Mouse (Mus musculus) testis, adult 10 weeks (tissue): ENCODE measurements around the gene Atp5e. TPM values are rescaled to one million over a fixed set of nuclear protein-coding genes. Genes with fewer than 3 reads are reported as not detected.

Source experiments
- polyA plus RNA-seq: library from polyadenylated mRNA; stranded (reverse); fragments of 350-450 nt; fragmentation: Illumina TruSeq; extraction: RNeasy Lipid Tissue Mini Kit (QIAGEN cat#74804); gene quantifications from one replicate; pipeline ENCODE4 v1.2.3, GENCODE M21; 2014; ENCODE audit warnings: low read depth, low replicate concordance

The Atp5e gene
- 56.0 TPM for polyA plus RNA-seq

GRCm38 (mm10) chr2:174463789-174464523 lies at the start of gene Atp5e:
Gene Atp5e (minus strand): TSS chr2:174464105.

GRCm38 (mm10) chr2:174472818-174473549 lies 9.1 kb upstream of the Atp5e start, which contains the start of gene Prelid3b:
Gene Prelid3b (minus strand): TSS chr2:174473081.

GRCm38 (mm10) chr2:174450353-174450752 lies 13.6 kb downstream of the Atp5e start, which contains the start of gene Tubb1:
Gene Tubb1 (plus strand): TSS chr2:174450695.

GRCm38 (mm10) chr2:174438737-174439449 lies 25.0 kb downstream of the Atp5e start, which contains the start of gene Ctsz:
Gene Ctsz (minus strand): TSS chr2:174439039.

GRCm38 (mm10) chr2:174415731-174416310 lies 48.1 kb downstream of the Atp5e start, which contains the start of gene Nelfcd:
Gene Nelfcd (plus strand): TSS chr2:174415804.

Other genes with a start within 250 kb of the Atp5e start
- gene Gnas, start 179.8 kb downstream of the Atp5e start, polyA plus RNA-seq = 92.7 TPM
- gene Gm20721, start 117.4 kb downstream of the Atp5e start, polyA plus RNA-seq = not detected
- gene Nelfcd, start 48.3 kb downstream of the Atp5e start, polyA plus RNA-seq = 5.1 TPM
- gene Ctsz, start 25.1 kb downstream of the Atp5e start, polyA plus RNA-seq = 0.81 TPM
- not detected for gene Tubb1, start 13.4 kb downstream of the Atp5e start, polyA plus RNA-seq
- 34.2 TPM for gene Prelid3b, start 9.0 kb upstream of the Atp5e start, polyA plus RNA-seq
- 0.14 TPM for gene Zfp831, start 179.4 kb upstream of the Atp5e start, polyA plus RNA-seq